Mouse (Mus musculus) spleen, adult 2 months (tissue): ENCODE data around the gene Afg1l.

Experiments
- CTCF ChIP-seq: fragments of 200-500 bp; IDR thresholded peaks from 2 replicates; pipeline ENCODE4 v1.5.1; 2011; ENCODE audit warnings: mild to moderate bottlenecking, inconsistent platforms; ENCODE audit not compliant: insufficient read depth, insufficient read length, insufficient replicate concordance; ENCODE audit errors: extremely low read depth
- POLR2A ChIP-seq: fragments of 200-500 bp; IDR thresholded peaks from 2 replicates; pipeline ENCODE4 v1.6.1; 2011; ENCODE audit warnings: low read depth, low read length, inconsistent platforms

- TF ChIP-seq POLR2A (no peak), CTCF (no peak)
Measured at GRCm38 (mm10) chr10:42417530-42418174, 60.7 kb downstream of the Afg1l start.
